Mouse (Mus musculus): ENCODE results near the gene Wdr17. TPM values are rescaled to one million over a fixed set of nuclear protein-coding genes. Genes with fewer than 3 reads are reported as not detected.

The Wdr17 gene
- polyA plus RNA-seq, 1 experiment from 2014 or later = 2.9 TPM

- peak overlapping the region; percentile 88 for H3K27ac ChIP-seq (replicated peaks)
- peaks cover 23% of the 10 kb centered on the region for H3K4me1 ChIP-seq
- no peaks in the 10 kb centered on the region for H3K27me3 ChIP-seq (ENCODE audit: low read depth, poor library complexity, severe bottlenecking)
- H3K36me3 ChIP-seq = no peaks in the 10 kb centered on the region
- peak overlapping the region; percentile 64 for H3K4me3 ChIP-seq
- peak; percentile 75 for DNase-seq (ENCODE audit: low spot score)
- WGBS = under 1% methylated on average over 23 of the region's 23 CpGs
- no peaks in the 10 kb centered on the region for H3K9me3 ChIP-seq (replicated peaks)
Observed at GRCm38 (mm10) chr8:54779317-54780133, 107.5 kb downstream of the Wdr17 start.

- Histone ChIP-seq H3K27me3 (ENCODE audit: low read depth, poor library complexity, severe bottlenecking) (no peaks in the 10 kb centered on the region), H3K36me3 (no peaks in the 10 kb centered on the region), H3K4me1 (peaks cover 23% of the 10 kb centered on the region), H3K4me3 (no peak overlapping the region), H3K9me3 (replicated peaks) (no peaks in the 10 kb centered on the region), H3K27ac (replicated peaks) (no peak overlapping the region)
- DNase-seq (ENCODE audit: low spot score) = no peak
Observed at GRCm38 (mm10) chr8:54777012-54777411, 110.0 kb downstream of the Wdr17 start.

GRCm38 (mm10) chr8:54776241-54776640 is 110.7 kb downstream of the Wdr17 start:
- Histone ChIP-seq H3K36me3 (no peaks in the 10 kb centered on the region), H3K4me1 (peaks cover 22% of the 10 kb centered on the region), H3K9me3 (replicated peaks) (no peaks in the 10 kb centered on the region), H3K4me3 (no peak overlapping the region), H3K27ac (replicated peaks) (no peak overlapping the region), H3K27me3 (ENCODE audit: low read depth, poor library complexity, severe bottlenecking) (no peaks in the 10 kb centered on the region)
- DNase-seq (ENCODE audit: low spot score) = no peak

GRCm38 (mm10) chr8:54757646-54758045 is 129.3 kb downstream of the Wdr17 start:
- Histone ChIP-seq H3K27ac (replicated peaks) (no peak overlapping the region), H3K27me3 (ENCODE audit: low read depth, poor library complexity, severe bottlenecking) (no peaks in the 10 kb centered on the region), H3K4me3 (no peak overlapping the region), H3K9me3 (replicated peaks) (no peaks in the 10 kb centered on the region), H3K36me3 (no peaks in the 10 kb centered on the region), H3K4me1 (no peaks in the 10 kb centered on the region)
- DNase-seq (ENCODE audit: low spot score) = no peak
- WGBS = 83% methylated on average over 1 of the region's 1 CpGs

GRCm38 (mm10) chr8:54736660-54737312 is 150.2 kb downstream of the Wdr17 start:
- 68% methylated on average over 5 of the region's 5 CpGs for WGBS
- H3K36me3 ChIP-seq = no peaks in the 10 kb centered on the region
- no peak for DNase-seq (ENCODE audit: low spot score)
- no peaks in the 10 kb centered on the region for H3K27me3 ChIP-seq (ENCODE audit: low read depth, poor library complexity, severe bottlenecking)
- no peaks in the 10 kb centered on the region for H3K9me3 ChIP-seq (replicated peaks)
- no peak overlapping the region for H3K4me3 ChIP-seq
- H3K27ac ChIP-seq (replicated peaks) = no peak overlapping the region
- H3K4me1 ChIP-seq = no peaks in the 10 kb centered on the region

GRCm38 (mm10) chr8:54724668-54725035 is 162.3 kb downstream of the Wdr17 start:
- no peak for DNase-seq (ENCODE audit: low spot score)
- peak overlapping the region; percentile 57 for H3K27ac ChIP-seq (replicated peaks)
- H3K4me3 ChIP-seq = peak overlapping the region; percentile 61
- H3K4me1 ChIP-seq = peaks cover 12% of the 10 kb centered on the region
- H3K36me3 ChIP-seq = no peaks in the 10 kb centered on the region
- no peaks in the 10 kb centered on the region for H3K9me3 ChIP-seq (replicated peaks)
- WGBS = 30% methylated on average over 8 of the region's 8 CpGs
- H3K27me3 ChIP-seq (ENCODE audit: low read depth, poor library complexity, severe bottlenecking) = no peaks in the 10 kb centered on the region

GRCm38 (mm10) chr8:54723976-54724667 is 162.9 kb downstream of the Wdr17 start:
- Histone ChIP-seq H3K36me3 (no peaks in the 10 kb centered on the region), H3K27me3 (ENCODE audit: low read depth, poor library complexity, severe bottlenecking) (no peaks in the 10 kb centered on the region), H3K4me3 (peak overlapping the region; percentile 61), H3K9me3 (replicated peaks) (no peaks in the 10 kb centered on the region), H3K4me1 (peaks cover 12% of the 10 kb centered on the region), H3K27ac (replicated peaks) (peak overlapping the region; percentile 57)
- peak; percentile 93 for DNase-seq (ENCODE audit: low spot score)
- WGBS = 2% methylated on average over 23 of the region's 23 CpGs

- Histone ChIP-seq H3K9me3 (replicated peaks) (no peaks in the 10 kb centered on the region), H3K27me3 (ENCODE audit: low read depth, poor library complexity, severe bottlenecking) (no peaks in the 10 kb centered on the region), H3K4me3 (no peak overlapping the region), H3K27ac (replicated peaks) (no peak overlapping the region), H3K36me3 (no peaks in the 10 kb centered on the region), H3K4me1 (no peaks in the 10 kb centered on the region)
- 83% methylated on average over 4 of the region's 4 CpGs for WGBS
- DNase-seq (ENCODE audit: low spot score) = no peak
Observed at GRCm38 (mm10) chr8:54718515-54718914, 168.5 kb downstream of the Wdr17 start.

GRCm38 (mm10) chr8:54705743-54706142 is 181.2 kb downstream of the Wdr17 start:
- 65% methylated on average over 2 of the region's 2 CpGs for WGBS
- H3K27ac ChIP-seq (replicated peaks) = no peak overlapping the region

GRCm38 (mm10) chr8:54671806-54672205 is 215.2 kb downstream of the Wdr17 start:
- H3K9me3 ChIP-seq (replicated peaks) = no peaks in the 10 kb centered on the region
- H3K36me3 ChIP-seq = no peaks in the 10 kb centered on the region
- H3K4me3 ChIP-seq = no peak overlapping the region
- no peaks in the 10 kb centered on the region for H3K4me1 ChIP-seq
- no peak for DNase-seq (ENCODE audit: low spot score)
- no peaks in the 10 kb centered on the region for H3K27me3 ChIP-seq (ENCODE audit: low read depth, poor library complexity, severe bottlenecking)
- H3K27ac ChIP-seq (replicated peaks) = no peak overlapping the region

More at GRCm38 (mm10) chr8:54705743-54706142, 181.2 kb downstream of the Wdr17 start:
- H3K4me3 ChIP-seq = no peak overlapping the region
- DNase-seq (ENCODE audit: low spot score) = no peak
- no peaks in the 10 kb centered on the region for H3K36me3 ChIP-seq
- H3K9me3 ChIP-seq (replicated peaks) = no peaks in the 10 kb centered on the region
- H3K27me3 ChIP-seq (ENCODE audit: low read depth, poor library complexity, severe bottlenecking) = no peaks in the 10 kb centered on the region
- H3K4me1 ChIP-seq = no peaks in the 10 kb centered on the region

GRCm38 (mm10) chr8:54667756-54668155 is 219.2 kb downstream of the Wdr17 start:
- no peak for DNase-seq (ENCODE audit: low spot score)
- WGBS = 81% methylated on average over 3 of the region's 3 CpGs
- Histone ChIP-seq H3K4me1 (no peaks in the 10 kb centered on the region), H3K9me3 (replicated peaks) (no peaks in the 10 kb centered on the region), H3K36me3 (no peaks in the 10 kb centered on the region), H3K27ac (replicated peaks) (no peak overlapping the region), H3K27me3 (ENCODE audit: low read depth, poor library complexity, severe bottlenecking) (no peaks in the 10 kb centered on the region), H3K4me3 (no peak overlapping the region)

GRCm38 (mm10) chr8:54660675-54661074 is 226.3 kb downstream of the Wdr17 start:
- no peaks in the 10 kb centered on the region for H3K36me3 ChIP-seq
- WGBS = 40% methylated on average over 5 of the region's 5 CpGs

GRCm38 (mm10) chr8:54659703-54660102 is 227.3 kb downstream of the Wdr17 start:
- 83% methylated on average over 2 of the region's 2 CpGs for WGBS
- H3K36me3 ChIP-seq = no peaks in the 10 kb centered on the region
- no peaks in the 10 kb centered on the region for H3K4me1 ChIP-seq
- H3K9me3 ChIP-seq (replicated peaks) = no peaks in the 10 kb centered on the region
- H3K27ac ChIP-seq (replicated peaks) = no peak overlapping the region
- no peak for DNase-seq (ENCODE audit: low spot score)
- no peak overlapping the region for H3K4me3 ChIP-seq
- no peaks in the 10 kb centered on the region for H3K27me3 ChIP-seq (ENCODE audit: low read depth, poor library complexity, severe bottlenecking)

More at GRCm38 (mm10) chr8:54660675-54661074, 226.3 kb downstream of the Wdr17 start:
- DNase-seq (ENCODE audit: low spot score) = peak; percentile 16
- Histone ChIP-seq H3K4me1 (no peaks in the 10 kb centered on the region), H3K4me3 (no peak overlapping the region), H3K9me3 (replicated peaks) (no peaks in the 10 kb centered on the region), H3K27me3 (ENCODE audit: low read depth, poor library complexity, severe bottlenecking) (no peaks in the 10 kb centered on the region), H3K27ac (replicated peaks) (no peak overlapping the region)
